Mouse (Mus musculus): Measurements from ENCODE around the gene Spire2. TPM values are rescaled to one million over a fixed set of nuclear protein-coding genes. Genes with fewer than 3 reads are reported as not detected.
A peak's percentile ranks its signal among the peaks of the same experiment; 100 is the strongest.
"Not testable (repeated sequence)": the region's sequence is repeated elsewhere in the genome, so short reads cannot be mapped to it uniquely, and the experiment has no call there.

Gene Spire2
- polyA plus RNA-seq (2012; rRNA removed): 33.0 and 36.4 TPM in 2 replicates

GRCm38 (mm10) chr8:123332262-123333090 lies at the start of gene Spire2:
Gene Spire2 (plus strand): TSS chr8:123332713.
- under 1% methylated on average over 82 of the region's 85 CpGs for WGBS
- H3K27ac ChIP-seq (ENCODE audit: insufficient read depth, low read length): 0 out of 2 replicates have a peak within 1 kb of the TSS, but pooled peaks have one; percentile 29
- DNase-seq: peak; percentile 80 to 85
- no peaks in the 10 kb centered on the region for H3K27me3 ChIP-seq (ENCODE audit: control insufficient read depth, insufficient read depth, low read length)
- TF ChIP-seq CTCF (IDR thresholded peaks at IDR 0.05; ENCODE audit: borderline replicate concordance, insufficient read depth, low read depth, low read length) (no peak), POLR2A (IDR thresholded peaks at IDR 0.05; ENCODE audit: borderline replicate concordance, insufficient read depth, low read length) (no peak)
- 0 out of 2 replicates have a peak, but pooled peaks cover 6% of the 10 kb centered on the region for H3K4me1 ChIP-seq (ENCODE audit: control insufficient read depth, insufficient read depth, low read length)
- H3K4me3 ChIP-seq (replicated peaks; ENCODE audit: insufficient read depth, low read depth, low read length): peak within 1 kb of the TSS; percentile 69

DNA sequence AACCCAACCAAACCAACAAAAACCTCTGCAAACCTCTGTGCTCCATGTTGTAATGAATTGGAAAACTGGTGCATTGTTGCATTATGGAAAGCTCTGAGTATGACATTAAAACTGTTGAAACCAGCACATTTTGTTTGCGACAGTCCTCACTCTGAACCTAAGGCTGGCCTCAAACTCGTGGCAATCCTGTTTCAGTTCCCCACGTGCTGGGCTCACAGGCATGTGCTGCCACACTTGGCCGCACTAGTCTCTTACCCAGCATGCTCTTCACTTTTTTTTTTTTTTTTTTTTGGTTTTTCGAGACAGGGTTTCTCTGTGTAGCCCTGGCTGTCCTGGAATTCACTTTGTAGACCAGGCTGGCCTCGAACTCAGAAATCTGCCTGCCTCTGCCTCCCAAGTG lies 49.5 kb upstream of the Spire2 start:
- H3K27ac ChIP-seq (ENCODE audit: insufficient read depth, low read length); H3K4me3 ChIP-seq (replicated peaks; ENCODE audit: insufficient read depth, low read depth, low read length); DNase-seq; H3K4me1 ChIP-seq (ENCODE audit: control insufficient read depth, insufficient read depth, low read length); H3K27me3 ChIP-seq (ENCODE audit: control insufficient read depth, insufficient read depth, low read length): not testable (repeated sequence)
- 88% methylated on average over 6 of the region's 6 CpGs for whole genome bisulfite sequencing

- TF ChIP-seq POLR2A (IDR thresholded peaks at IDR 0.05; ENCODE audit: borderline replicate concordance, insufficient read depth, low read length) (no peak), CTCF (IDR thresholded peaks at IDR 0.05; ENCODE audit: borderline replicate concordance, insufficient read depth, low read depth, low read length) (no peak)
- WGBS: 88% methylated on average over 7 of the region's 7 CpGs
- Histone ChIP-seq H3K4me3 (replicated peaks; ENCODE audit: insufficient read depth, low read depth, low read length) (no peak overlapping the region), H3K4me1 (ENCODE audit: control insufficient read depth, insufficient read depth, low read length) (no peaks in the 10 kb centered on the region), H3K27ac (ENCODE audit: insufficient read depth, low read length) (no peak overlapping the region), H3K27me3 (ENCODE audit: control insufficient read depth, insufficient read depth, low read length) (no peaks in the 10 kb centered on the region)
- no peak for DNase-seq
These were observed 48.5 kb upstream of the Spire2 start for GRCm38 (mm10) chr8:123283991-123284390.

DNA sequence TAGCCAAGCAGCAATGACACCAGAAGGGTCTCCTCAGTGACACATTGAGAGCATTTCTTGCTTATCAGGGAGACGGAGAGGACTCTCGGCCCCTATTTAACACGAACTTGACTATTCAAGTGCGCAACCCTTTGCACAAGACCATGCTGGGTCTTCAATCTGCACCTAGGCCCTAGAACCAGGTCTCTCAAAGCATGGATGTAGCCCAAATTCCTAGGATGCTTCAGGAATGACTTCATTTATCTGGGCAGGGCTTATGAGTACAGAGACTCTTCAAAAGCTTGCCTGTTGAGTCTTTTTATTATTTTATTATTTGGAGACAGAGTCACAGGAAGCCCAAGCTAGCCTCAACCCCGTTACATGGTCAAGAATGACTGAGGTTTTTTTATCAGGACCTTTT lies 48.0 kb upstream of the Spire2 start:
- H3K4me3 ChIP-seq (replicated peaks; ENCODE audit: insufficient read depth, low read depth, low read length): no peak overlapping the region

DNA sequence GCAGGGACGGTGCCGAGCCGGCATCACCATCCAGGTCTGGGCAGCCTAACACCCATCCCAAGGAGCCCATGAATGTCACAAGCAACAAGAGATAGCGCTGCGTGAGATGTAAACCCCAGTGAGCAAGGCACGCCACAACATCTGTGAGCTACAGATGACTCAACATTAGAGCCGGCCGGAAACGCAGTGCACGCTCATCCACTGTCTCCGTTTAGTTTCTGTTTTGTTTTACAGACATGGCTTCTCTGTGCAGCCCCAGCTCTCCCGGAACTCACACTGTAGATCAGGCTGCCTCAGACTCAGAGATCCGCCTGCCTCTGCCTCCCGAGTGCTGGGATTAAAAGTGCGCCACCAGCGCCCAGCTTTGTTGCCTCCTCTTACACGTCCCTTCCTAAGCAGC lies 45.2 kb upstream of the Spire2 start:
- 94% methylated on average over 17 of the region's 17 CpGs for WGBS

More for the DNA sequence above, 48.0 kb upstream of the Spire2 start:
- H3K27ac ChIP-seq (ENCODE audit: insufficient read depth, low read length): no peak overlapping the region
- no peaks in the 10 kb centered on the region for H3K4me1 ChIP-seq (ENCODE audit: control insufficient read depth, insufficient read depth, low read length)
- DNase-seq: no peak
- 97% methylated on average over 5 of the region's 5 CpGs for WGBS
- TF ChIP-seq POLR2A (IDR thresholded peaks at IDR 0.05; ENCODE audit: borderline replicate concordance, insufficient read depth, low read length): no peak
- TF ChIP-seq CTCF (IDR thresholded peaks at IDR 0.05; ENCODE audit: borderline replicate concordance, insufficient read depth, low read depth, low read length): no peak
- H3K27me3 ChIP-seq (ENCODE audit: control insufficient read depth, insufficient read depth, low read length): no peaks in the 10 kb centered on the region

GRCm38 (mm10) chr8:123290166-123290565 lies 42.3 kb upstream of the Spire2 start:
- H3K27me3 ChIP-seq (ENCODE audit: control insufficient read depth, insufficient read depth, low read length): no peaks in the 10 kb centered on the region
- WGBS: 73% methylated on average over 4 of the region's 4 CpGs
- H3K4me3 ChIP-seq (replicated peaks; ENCODE audit: insufficient read depth, low read depth, low read length): no peak overlapping the region
- TF ChIP-seq CTCF (IDR thresholded peaks at IDR 0.05; ENCODE audit: borderline replicate concordance, insufficient read depth, low read depth, low read length) (peak; percentile 15; the same call in 1 of the 2 replicates), POLR2A (IDR thresholded peaks at IDR 0.05; ENCODE audit: borderline replicate concordance, insufficient read depth, low read length) (no peak)
- no peak overlapping the region for H3K27ac ChIP-seq (ENCODE audit: insufficient read depth, low read length)
- H3K4me1 ChIP-seq (ENCODE audit: control insufficient read depth, insufficient read depth, low read length): no peaks in the 10 kb centered on the region
- peak; percentile 12 to 23 for DNase-seq

More for the DNA sequence above, 45.2 kb upstream of the Spire2 start:
- TF ChIP-seq POLR2A (IDR thresholded peaks at IDR 0.05; ENCODE audit: borderline replicate concordance, insufficient read depth, low read length) (no peak), CTCF (IDR thresholded peaks at IDR 0.05; ENCODE audit: borderline replicate concordance, insufficient read depth, low read depth, low read length) (no peak)
- H3K4me1 ChIP-seq (ENCODE audit: control insufficient read depth, insufficient read depth, low read length): no peaks in the 10 kb centered on the region
- H3K27ac ChIP-seq (ENCODE audit: insufficient read depth, low read length): no peak overlapping the region
- DNase-seq: no peak
- no peak overlapping the region for H3K4me3 ChIP-seq (replicated peaks; ENCODE audit: insufficient read depth, low read depth, low read length)
- no peaks in the 10 kb centered on the region for H3K27me3 ChIP-seq (ENCODE audit: control insufficient read depth, insufficient read depth, low read length)

DNA sequence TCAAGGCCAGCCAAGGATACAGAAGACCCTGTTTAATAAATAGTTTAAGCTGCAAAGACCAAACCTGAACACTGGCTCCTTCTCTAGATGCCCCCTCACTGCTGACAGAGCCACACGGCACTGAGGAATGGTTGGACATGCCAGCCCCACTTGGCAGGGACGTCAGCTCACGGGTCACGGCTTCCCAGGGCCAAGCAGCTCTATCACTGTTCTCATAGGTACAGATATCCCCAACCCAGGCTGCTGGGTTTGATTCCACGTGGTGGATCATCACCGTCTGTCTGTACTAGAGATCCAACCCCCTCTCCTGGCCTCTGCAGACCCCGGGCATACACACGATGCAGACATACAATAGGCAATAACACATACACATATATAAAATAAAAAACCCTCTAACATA lies 41.8 kb upstream of the Spire2 start:
- Histone ChIP-seq H3K27me3 (ENCODE audit: control insufficient read depth, insufficient read depth, low read length) (no peaks in the 10 kb centered on the region), H3K4me1 (ENCODE audit: control insufficient read depth, insufficient read depth, low read length) (no peaks in the 10 kb centered on the region), H3K27ac (ENCODE audit: insufficient read depth, low read length) (no peak overlapping the region), H3K4me3 (replicated peaks; ENCODE audit: insufficient read depth, low read depth, low read length) (no peak overlapping the region)
- TF ChIP-seq CTCF (IDR thresholded peaks at IDR 0.05; ENCODE audit: borderline replicate concordance, insufficient read depth, low read depth, low read length) (no peak), POLR2A (IDR thresholded peaks at IDR 0.05; ENCODE audit: borderline replicate concordance, insufficient read depth, low read length) (no peak)
- 88% methylated on average over 8 of the region's 8 CpGs for WGBS
- DNase-seq: no peak

DNA sequence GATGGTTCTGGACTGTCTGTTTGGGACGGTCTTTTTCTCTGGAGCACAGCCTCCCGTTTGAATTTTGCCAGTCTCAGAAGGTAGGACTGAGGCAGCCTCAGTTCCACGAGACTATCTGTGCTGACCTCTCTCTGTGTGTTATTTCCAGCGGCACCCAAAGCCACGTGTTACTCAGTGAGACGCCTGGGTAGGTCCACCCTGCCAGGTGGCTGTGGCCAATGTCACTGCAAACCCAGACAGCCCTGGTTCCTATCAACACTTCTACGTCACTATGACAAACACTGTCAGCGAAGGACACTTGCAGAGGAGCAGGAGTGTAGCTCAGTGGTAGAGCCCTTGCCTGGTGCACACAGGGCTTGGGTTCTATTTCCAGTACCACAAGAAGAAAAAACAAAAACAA lies 40.8 kb upstream of the Spire2 start:
- TF ChIP-seq CTCF (IDR thresholded peaks at IDR 0.05; ENCODE audit: borderline replicate concordance, insufficient read depth, low read depth, low read length): no peak
- no peak for TF ChIP-seq POLR2A (IDR thresholded peaks at IDR 0.05; ENCODE audit: borderline replicate concordance, insufficient read depth, low read length)
- no peaks in the 10 kb centered on the region for H3K27me3 ChIP-seq (ENCODE audit: control insufficient read depth, insufficient read depth, low read length)
- no peak for DNase-seq
- no peak overlapping the region for H3K27ac ChIP-seq (ENCODE audit: insufficient read depth, low read length)
- H3K4me3 ChIP-seq (replicated peaks; ENCODE audit: insufficient read depth, low read depth, low read length): no peak overlapping the region
- WGBS: 93% methylated on average over 8 of the region's 8 CpGs
- H3K4me1 ChIP-seq (ENCODE audit: control insufficient read depth, insufficient read depth, low read length): no peaks in the 10 kb centered on the region

Measured in cerebellum, adult 2 months (tissue).